Mouse (Mus musculus): ENCODE results near the gene Cdhr1.

- no peak for TF ChIP-seq CTCF (IDR thresholded peaks at IDR 0.05; ENCODE audit: low read depth)
- TF ChIP-seq EP300 (IDR thresholded peaks at IDR 0.05; ENCODE audit: low read depth) = no peak
These were observed 37.0 kb upstream of the Cdhr1 start, which contains the start of gene Ghitm for GRCm38 (mm10) chr14:37135127-37135593.

Measured in heart, postnatal 0 days (tissue).